Mouse (Mus musculus) yolk sac, embryonic 10.5 days (tissue): ENCODE results near the gene A2m.
A peak's percentile ranks its signal among the peaks of the same experiment; 100 is the strongest.

Experiments
- DNase-seq: peaks from one replicate; pipeline ENCODE4 v3.0.0-alpha.2; 2017; ENCODE audit warnings: low spot score

Gene A2m

DNA sequence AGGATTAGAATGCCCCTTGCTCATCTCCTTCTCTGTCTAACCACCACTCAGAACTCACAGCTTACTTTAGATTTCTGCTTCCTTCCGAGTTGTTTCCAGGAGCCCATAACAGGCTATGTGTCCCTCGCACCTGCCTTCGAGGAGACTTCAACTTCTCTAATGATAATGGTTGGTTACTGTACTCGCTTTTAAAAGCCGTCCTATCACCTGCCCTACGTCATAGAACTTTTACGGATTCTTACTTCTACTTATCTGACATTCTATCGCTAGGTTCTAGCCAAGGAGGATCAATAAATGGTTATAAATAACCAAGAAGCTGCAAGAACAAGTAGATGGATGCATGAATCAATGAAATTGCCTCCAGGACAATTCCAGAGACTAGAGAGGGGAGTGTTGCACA lies at the start of gene A2m:
Gene A2m, plus strand, starts transcription at position 301 of the 400 bp plus-strand sequence.
- DNase-seq: no peak

DNA sequence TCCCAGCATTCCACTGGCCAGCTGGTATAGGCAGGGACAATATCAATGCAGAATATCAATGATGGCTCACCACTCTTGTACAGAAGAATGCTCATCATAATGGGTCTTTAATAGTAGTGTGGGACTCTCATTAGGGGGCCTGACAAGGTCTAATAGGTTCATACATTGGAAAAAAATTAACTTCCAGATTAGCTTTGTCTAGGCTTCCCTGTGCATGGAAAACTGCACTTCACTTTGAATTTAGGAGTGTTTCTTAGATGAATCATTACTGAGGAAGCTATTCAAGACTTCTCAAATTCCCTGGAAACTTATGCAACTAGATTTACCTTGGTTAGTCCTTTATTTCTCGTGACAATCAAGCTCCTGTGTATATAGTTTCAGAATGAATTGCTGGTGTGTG lies 45.0 kb upstream of the A2m start:
- no peak for DNase-seq

- DNase-seq: no peak
Observed at GRCm38 (mm10) chr6:121600927-121601326, 34.2 kb upstream of the A2m start.

DNA sequence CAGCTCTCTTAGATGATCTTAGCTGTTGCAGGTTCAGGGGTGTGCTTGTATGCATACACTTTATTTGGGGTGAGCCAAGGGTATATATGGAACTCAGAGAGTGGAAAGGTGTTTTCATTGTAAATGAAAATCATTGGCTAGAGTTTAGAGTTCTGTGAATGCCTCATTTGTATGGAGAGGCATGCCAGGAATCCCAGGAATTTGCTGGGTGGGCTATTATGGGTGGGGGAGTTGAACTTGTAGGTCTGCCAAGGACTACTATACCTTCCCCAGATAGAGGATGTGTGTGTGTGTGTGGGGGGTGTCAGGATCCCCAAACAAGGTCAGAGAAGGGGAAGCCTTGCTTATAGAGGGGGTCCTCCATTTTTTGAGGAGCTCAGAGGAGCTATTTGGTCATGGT lies 27.3 kb upstream of the A2m start:
- no peak for DNase-seq

DNA sequence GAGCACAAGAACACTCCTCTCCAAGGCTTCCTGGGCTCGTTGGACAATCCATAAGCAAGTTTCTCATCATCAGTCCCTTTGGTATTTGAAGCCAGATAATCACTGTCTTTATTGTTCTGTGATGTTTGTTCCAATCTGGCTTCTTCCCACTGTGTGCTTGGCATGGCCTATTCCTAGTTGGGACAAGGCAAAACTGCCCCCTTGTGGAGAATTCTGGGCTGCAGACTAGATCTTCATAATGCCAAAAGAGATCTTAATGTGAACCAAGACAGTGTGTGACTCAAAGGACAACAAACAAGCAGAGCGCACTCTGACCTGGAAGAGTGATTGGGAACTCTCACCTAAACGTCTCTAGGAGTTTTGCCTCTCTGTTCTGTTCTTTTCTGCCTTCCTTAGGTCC lies 23.4 kb upstream of the A2m start:
- DNase-seq: peak; percentile 55

- DNase-seq: peak; percentile 51
Observed at GRCm38 (mm10) chr6:121617476-121617875, 17.7 kb upstream of the A2m start.

DNA sequence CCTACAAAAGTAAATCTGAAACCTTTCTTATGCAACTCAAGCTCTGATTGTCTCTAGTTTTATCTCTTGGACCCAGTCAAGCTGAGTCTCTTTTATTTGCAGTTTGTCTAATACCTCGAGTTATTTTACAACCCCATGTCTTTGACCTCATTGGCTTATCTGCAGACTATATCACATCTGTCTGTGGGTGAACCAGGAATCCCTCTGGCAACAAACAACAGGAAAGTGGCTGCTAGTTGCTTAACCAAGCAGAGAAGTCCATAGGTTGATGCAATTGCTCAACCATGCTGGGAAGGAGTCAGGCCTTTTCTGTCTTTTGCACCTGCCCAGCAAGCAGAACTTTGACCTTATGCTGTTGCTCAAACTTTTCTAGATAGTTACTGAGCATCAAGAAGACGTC lies 12.7 kb upstream of the A2m start:
- DNase-seq: peak; percentile 83

- no peak for DNase-seq
Observed at GRCm38 (mm10) chr6:121634520-121634919, 656 bp upstream of the A2m start.

DNA sequence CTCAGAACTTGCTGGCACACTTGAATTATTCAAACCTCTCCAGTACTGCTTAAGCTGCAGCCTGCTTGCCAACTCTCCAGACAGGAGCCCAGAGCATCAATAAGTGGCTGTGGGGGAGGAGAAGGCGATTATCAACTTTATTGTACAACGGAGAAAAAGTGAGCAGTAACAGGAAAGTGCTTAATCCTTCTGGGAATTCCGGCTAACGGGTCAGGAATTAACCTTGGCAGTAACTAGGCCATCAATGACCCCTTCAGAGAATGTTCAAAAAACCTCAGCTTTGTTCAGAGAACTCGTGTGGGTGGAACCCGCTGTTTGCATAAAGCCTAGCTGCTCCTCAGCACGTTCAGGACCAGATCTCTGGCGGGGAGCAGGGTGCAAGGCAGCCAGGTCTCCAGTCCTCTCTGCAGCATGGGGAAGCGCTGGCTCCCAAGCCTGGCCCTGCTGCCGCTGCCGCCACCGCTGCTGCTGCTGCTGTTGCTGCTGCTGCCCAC lies 749 bp downstream of the A2m start:
- DNase-seq: peak; percentile 67

DNA sequence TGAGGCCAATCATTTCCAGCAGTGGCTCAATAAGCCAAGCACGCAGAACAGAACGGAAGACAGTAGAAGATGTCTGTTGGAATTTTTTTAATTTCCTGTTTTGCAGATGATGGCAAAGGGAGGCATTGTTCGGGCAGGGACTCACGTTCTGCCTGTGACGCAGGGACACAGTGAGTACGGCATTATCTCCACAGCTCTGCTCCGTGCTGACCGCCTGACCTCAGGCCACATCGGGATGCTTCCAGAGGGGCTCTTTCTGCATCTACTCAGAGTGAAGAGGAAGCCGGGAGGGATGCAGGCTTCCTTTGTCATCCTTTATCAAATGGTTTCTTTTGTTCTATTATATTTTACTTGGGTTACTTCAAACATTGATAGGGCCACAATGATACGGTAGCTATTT lies 13.3 kb downstream of the A2m start:
- DNase-seq: no peak
